Mouse (Mus musculus) kidney, embryonic 16.5 days (tissue): ENCODE data around the gene Ptprn2. TPM values are rescaled to one million over a fixed set of nuclear protein-coding genes. Genes with fewer than 3 reads are reported as not detected.

ENCODE experiments used
- ATAC-seq: fragments of 200-750 bp; cut with Nextera tagmentation; 2 replicates; pipeline ENCODE4 v1.8.0; 2017; ENCODE audit warnings: moderate TSS enrichment; ENCODE audit not compliant: low FRiP score, low TSS enrichment
- H3K27ac ChIP-seq: fragments of 300-500 bp; sonication (generic); 2 replicates; pipeline ENCODE4 v1.5.1; 2014; ENCODE audit warnings: low read length
- H3K27me3 ChIP-seq: fragments of 300-500 bp; sonication (generic); 2 replicates; pipeline ENCODE4 v1.6.1; 2014; ENCODE audit warnings: low read length, control low read depth, mixed read lengths; ENCODE audit not compliant: insufficient read depth
- H3K36me3 ChIP-seq: fragments of 300-500 bp; sonication (generic); 2 replicates; pipeline ENCODE4 v1.6.1; 2014; ENCODE audit warnings: low read length, control low read depth, mixed read lengths; ENCODE audit not compliant: insufficient read depth
- H3K4me1 ChIP-seq: fragments of 300-500 bp; sonication (generic); 2 replicates; pipeline ENCODE4 v1.6.1; 2014; ENCODE audit warnings: low read length, control low read depth, mixed read lengths; ENCODE audit not compliant: insufficient read depth
- H3K4me2 ChIP-seq: fragments of 300-500 bp; sonication (generic); replicated peaks from 2 replicates; pipeline ENCODE4 v1.6.1; 2014; ENCODE audit warnings: low read depth, low read length
- H3K4me3 ChIP-seq: fragments of 300-500 bp; sonication (generic); 2 replicates; pipeline ENCODE4 v1.5.1; 2014; ENCODE audit warnings: mild to moderate bottlenecking, low read length
- H3K9ac ChIP-seq: fragments of 300-500 bp; sonication (generic); replicated peaks from 2 replicates; pipeline ENCODE4 v1.6.1; 2014; ENCODE audit warnings: low read length
- H3K9me3 ChIP-seq: fragments of 300-500 bp; sonication (generic); 2 replicates; pipeline ENCODE4 v1.6.1; 2016; ENCODE audit warnings: low read length, control low read depth
- WGBS: fragments of 180-500 bp; shearing (Covaris S2); extraction: QIAGEN DNeasy Blood & Tissue Kit; methylation state at CpG from one replicate; pipeline ENCODE4 v1.1.7; 2014; 5-methylcytosine and 5-hydroxymethylcytosine counted together
- polyA plus RNA-seq: library from polyadenylated mRNA; unstranded; fragments of >200 nt; fragmentation: Nextera tagmentation; extraction: Ambion mirVana; gene quantifications from 2 replicates; pipeline ENCODE4 v1.2.1, GENCODE M21; 2015

Ptprn2 gene
- polyA plus RNA-seq, 1 experiment from 2014 or later: not detected

GRCm38 (mm10) chr12:117156256-117156655 lies 670.7 kb downstream of the Ptprn2 start:
- Histone ChIP-seq H3K4me2 (no peak overlapping the region), H3K9me3 (no peaks in the 10 kb centered on the region), H3K9ac (no peak overlapping the region), H3K27ac (no peak overlapping the region), H3K4me1 (peaks cover 26% of the 10 kb centered on the region), H3K27me3 (peaks cover 97% of the 10 kb centered on the region), H3K36me3 (no peaks in the 10 kb centered on the region), H3K4me3 (no peak overlapping the region)
- no peak for ATAC-seq
- 20% methylated on average over 5 of the region's 5 CpGs for WGBS

- Histone ChIP-seq H3K9me3 (no peaks in the 10 kb centered on the region), H3K36me3 (no peaks in the 10 kb centered on the region), H3K4me2 (no peak overlapping the region), H3K27me3 (peaks cover 97% of the 10 kb centered on the region), H3K4me1 (peaks cover 26% of the 10 kb centered on the region), H3K9ac (no peak overlapping the region), H3K4me3 (no peak overlapping the region), H3K27ac (no peak overlapping the region)
- WGBS: 71% methylated on average over 3 of the region's 3 CpGs
- ATAC-seq: no peak
Measured at GRCm38 (mm10) chr12:117156786-117157185, 671.3 kb downstream of the Ptprn2 start.

DNA sequence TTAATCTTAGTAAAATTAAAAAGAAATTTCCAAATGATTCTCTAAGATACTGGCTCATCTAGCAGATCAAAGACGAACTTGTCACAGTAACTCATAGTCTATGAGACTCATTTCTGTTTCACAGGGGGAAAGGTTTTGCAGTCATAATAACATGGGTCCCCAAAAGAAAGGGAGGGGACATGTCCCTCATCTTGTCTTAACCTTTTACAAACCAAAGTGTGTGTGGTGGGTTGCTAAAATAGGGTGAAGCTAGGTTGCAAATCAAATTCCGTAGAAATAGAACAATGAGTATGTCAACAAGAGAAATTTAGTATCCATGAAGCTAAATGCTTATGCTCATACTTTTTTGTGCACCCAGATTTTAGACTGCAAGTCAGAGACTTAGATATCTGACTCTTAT lies 671.7 kb downstream of the Ptprn2 start:
- peaks cover 26% of the 10 kb centered on the region for H3K4me1 ChIP-seq
- H3K36me3 ChIP-seq: no peaks in the 10 kb centered on the region
- no peak overlapping the region for H3K9ac ChIP-seq
- peaks cover 97% of the 10 kb centered on the region for H3K27me3 ChIP-seq
- 58% methylated on average over 2 of the region's 2 CpGs for WGBS
- H3K4me2 ChIP-seq: no peak overlapping the region
- H3K27ac ChIP-seq: no peak overlapping the region
- H3K9me3 ChIP-seq: no peaks in the 10 kb centered on the region
- no peak for ATAC-seq
- no peak overlapping the region for H3K4me3 ChIP-seq

DNA sequence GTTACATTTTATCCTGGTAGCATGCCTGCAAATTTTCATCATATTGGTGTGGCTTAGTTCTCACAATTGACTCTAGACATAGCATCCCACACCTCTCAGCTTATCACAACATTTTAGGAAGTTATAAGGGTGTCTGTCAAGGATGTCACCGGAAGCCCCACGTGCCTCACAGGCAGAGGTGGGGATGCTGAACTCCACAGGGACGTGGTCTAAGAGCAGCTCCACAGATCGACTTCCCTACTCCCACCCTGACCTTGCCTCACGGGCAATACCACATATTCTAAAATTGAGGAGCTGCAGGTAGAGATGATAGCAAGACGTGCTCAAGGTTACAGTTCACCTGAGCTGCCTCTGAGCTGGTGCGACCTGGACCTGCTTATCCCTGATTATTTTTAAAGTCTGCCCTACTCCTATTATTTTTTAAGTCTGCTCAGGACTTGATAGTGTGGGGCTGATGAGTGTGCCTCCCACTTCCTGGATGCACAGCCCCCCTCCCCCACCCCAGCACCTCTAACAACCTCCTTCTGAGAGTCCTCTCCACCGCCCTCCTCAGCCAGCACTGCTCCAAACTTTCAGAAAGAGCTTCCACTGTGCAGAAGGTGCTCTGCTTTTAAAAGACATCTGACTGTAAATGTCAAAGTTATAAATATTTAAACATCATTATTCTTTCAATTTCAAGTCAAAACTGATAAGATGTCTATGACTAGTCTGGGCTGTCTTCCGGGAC lies 672.3 kb downstream of the Ptprn2 start:
- no peak overlapping the region for H3K4me3 ChIP-seq
- H3K9me3 ChIP-seq: no peaks in the 10 kb centered on the region
- H3K27ac ChIP-seq: no peak overlapping the region
- peaks cover 25% of the 10 kb centered on the region for H3K4me1 ChIP-seq
- 16% methylated on average over 9 of the region's 9 CpGs for WGBS
- H3K36me3 ChIP-seq: no peaks in the 10 kb centered on the region
- H3K27me3 ChIP-seq: peaks cover 96% of the 10 kb centered on the region
- no peak overlapping the region for H3K9ac ChIP-seq
- H3K4me2 ChIP-seq: no peak overlapping the region
- ATAC-seq: no peak

DNA sequence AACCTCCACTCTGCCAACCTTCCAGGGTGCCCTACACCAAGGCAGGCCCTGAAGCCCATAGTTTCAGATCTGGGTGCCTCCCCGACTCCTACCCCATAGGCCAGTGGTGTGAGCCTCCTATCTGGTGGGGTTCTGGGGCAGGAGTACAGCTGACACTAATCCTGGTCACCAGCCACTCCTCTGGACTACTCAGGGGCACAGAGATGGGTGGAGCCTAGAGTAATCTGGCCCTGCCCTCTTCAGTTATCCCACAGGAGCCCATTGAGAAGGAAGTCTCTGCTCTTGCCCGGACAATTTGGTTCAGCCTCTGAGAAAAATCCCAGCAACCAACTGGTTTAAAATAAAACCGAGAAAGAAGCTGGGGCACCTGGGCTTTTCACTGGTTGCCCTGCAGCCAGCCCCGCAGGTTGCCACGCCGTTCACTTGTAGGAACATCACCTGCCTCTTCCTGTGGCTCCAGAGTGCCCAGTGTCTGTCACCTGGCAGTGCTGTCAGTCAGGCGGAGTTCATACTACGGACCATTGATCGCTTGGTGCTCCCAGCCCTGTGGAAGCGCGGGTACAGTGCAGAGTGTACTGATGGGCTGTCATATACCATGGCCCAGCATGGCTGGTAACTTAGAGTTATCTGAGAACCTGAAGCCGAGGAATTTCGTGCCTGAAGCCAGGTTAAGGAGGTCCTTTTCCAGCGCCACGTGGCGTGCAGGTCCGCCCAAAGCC lies 673.6 kb downstream of the Ptprn2 start:
- H3K9me3 ChIP-seq: no peaks in the 10 kb centered on the region
- 6% methylated on average over 17 of the region's 17 CpGs for WGBS
- peak; percentile 37 for ATAC-seq
- H3K27me3 ChIP-seq: peaks cover 92% of the 10 kb centered on the region
- H3K4me3 ChIP-seq: peak overlapping the region; percentile 21; the same call in 1 of the 2 replicates
- H3K36me3 ChIP-seq: no peaks in the 10 kb centered on the region
- peaks cover 20% of the 10 kb centered on the region for H3K4me1 ChIP-seq
- peak overlapping the region; percentile 47 for H3K4me2 ChIP-seq
- H3K27ac ChIP-seq: no peak overlapping the region
- H3K9ac ChIP-seq: no peak overlapping the region

DNA sequence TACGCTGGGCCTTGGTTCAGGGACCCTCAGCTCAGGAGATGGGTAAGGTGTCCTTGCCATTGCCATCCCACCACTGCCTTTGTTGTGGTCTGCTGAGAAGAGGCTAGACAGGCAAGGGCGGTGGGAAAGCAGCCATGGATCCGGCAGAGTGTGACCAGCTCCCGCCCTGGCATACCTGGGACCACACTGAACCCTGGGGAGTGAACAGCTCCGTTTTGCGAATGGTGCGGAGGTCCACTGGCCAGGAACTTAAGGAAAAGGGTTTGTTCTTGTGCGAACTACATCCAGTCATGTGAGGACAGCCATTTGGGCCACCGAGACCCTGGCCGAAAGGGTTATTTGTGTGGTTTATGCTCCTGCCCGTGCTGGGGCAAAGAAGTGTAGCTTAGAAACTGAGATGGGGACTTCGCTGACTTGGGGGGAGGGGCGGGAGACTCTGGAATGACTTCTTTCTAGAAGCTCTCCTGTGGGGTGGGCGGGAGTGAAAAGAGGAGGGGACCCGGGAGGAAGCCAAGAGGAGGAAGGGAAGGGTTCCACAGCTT lies 674.2 kb downstream of the Ptprn2 start:
- WGBS: 2% methylated on average over 15 of the region's 15 CpGs
- Histone ChIP-seq H3K4me3 (peak overlapping the region; percentile 21), H3K9me3 (no peaks in the 10 kb centered on the region), H3K4me1 (peaks cover 17% of the 10 kb centered on the region), H3K27me3 (peaks cover 88% of the 10 kb centered on the region), H3K9ac (no peak overlapping the region), H3K4me2 (peak overlapping the region; percentile 47), H3K27ac (no peak overlapping the region), H3K36me3 (no peaks in the 10 kb centered on the region)
- peak; percentile 41; the same call in 1 of the 2 replicates for ATAC-seq

DNA sequence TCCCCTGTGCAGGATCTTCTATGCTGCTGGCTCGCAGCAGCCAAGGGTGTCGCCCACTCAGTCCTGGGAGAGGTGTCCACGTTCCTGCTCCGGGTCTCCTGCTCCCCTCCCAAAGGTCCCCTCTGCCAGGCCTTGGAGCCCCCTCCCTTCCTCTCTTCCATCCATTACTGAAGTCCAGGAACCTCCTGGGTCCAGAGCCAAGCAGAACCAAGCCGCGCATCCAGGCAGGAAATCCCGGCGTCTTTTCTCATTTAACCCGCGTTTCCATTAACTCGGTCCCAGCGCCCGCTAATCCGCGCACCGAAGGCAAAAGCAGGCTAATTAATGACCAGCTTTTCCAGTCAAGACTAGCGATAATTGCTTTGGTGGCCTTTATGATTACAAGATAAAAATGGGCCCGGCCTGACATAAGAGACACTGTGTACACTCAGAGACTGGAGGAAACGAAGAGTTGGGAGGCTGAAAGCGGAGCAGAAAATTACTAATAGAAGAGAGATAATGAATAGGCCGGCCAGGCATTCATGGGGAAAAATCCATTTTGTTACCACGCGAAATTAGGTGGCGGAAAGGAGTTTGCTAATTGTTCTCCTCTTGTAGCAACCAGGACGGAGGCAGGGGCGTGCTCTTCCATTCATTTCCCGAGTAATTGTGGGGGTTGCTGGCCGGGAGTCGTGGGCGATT lies 674.8 kb downstream of the Ptprn2 start:
- Histone ChIP-seq H3K36me3 (no peaks in the 10 kb centered on the region), H3K4me1 (peaks cover 17% of the 10 kb centered on the region), H3K27me3 (peaks cover 84% of the 10 kb centered on the region), H3K4me2 (peak overlapping the region; percentile 47), H3K9me3 (no peaks in the 10 kb centered on the region), H3K9ac (no peak overlapping the region), H3K4me3 (peak overlapping the region; percentile 21), H3K27ac (no peak overlapping the region)
- 3% methylated on average over 30 of the region's 30 CpGs for WGBS
- peak; percentile 58 for ATAC-seq

GRCm38 (mm10) chr12:117162180-117162579 lies 676.7 kb downstream of the Ptprn2 start:
- H3K4me2 ChIP-seq: no peak overlapping the region
- H3K4me1 ChIP-seq: peaks cover 17% of the 10 kb centered on the region
- WGBS: 56% methylated on average over 3 of the region's 3 CpGs
- no peak for ATAC-seq
- H3K4me3 ChIP-seq: no peak overlapping the region
- no peak overlapping the region for H3K9ac ChIP-seq
- H3K27me3 ChIP-seq: peaks cover 69% of the 10 kb centered on the region
- no peaks in the 10 kb centered on the region for H3K36me3 ChIP-seq
- H3K27ac ChIP-seq: no peak overlapping the region
- H3K9me3 ChIP-seq: no peaks in the 10 kb centered on the region

GRCm38 (mm10) chr12:117163789-117164188 lies 678.3 kb downstream of the Ptprn2 start:
- Histone ChIP-seq H3K4me1 (peaks cover 17% of the 10 kb centered on the region), H3K4me3 (no peak overlapping the region), H3K36me3 (no peaks in the 10 kb centered on the region), H3K4me2 (no peak overlapping the region), H3K9ac (no peak overlapping the region), H3K27me3 (peaks cover 53% of the 10 kb centered on the region), H3K27ac (no peak overlapping the region), H3K9me3 (no peaks in the 10 kb centered on the region)
- ATAC-seq: no peak
- WGBS: 43% methylated on average over 3 of the region's 3 CpGs
